Mouse (Mus musculus) midbrain, postnatal 0 days (tissue): Measurements from ENCODE around the gene Olfr725. TPM values are rescaled to one million over a fixed set of nuclear protein-coding genes. Genes with fewer than 3 reads are reported as not detected.

Source experiments
- ATAC-seq: fragments of 200-750 bp; cut with Nextera tagmentation; 2 replicates; pipeline ENCODE4 v1.8.0; 2017; ENCODE audit warnings: moderate number of reproducible peaks, mild to moderate bottlenecking, moderate TSS enrichment, moderate library complexity; ENCODE audit not compliant: low FRiP score
- DNase-seq: peaks from one replicate; pipeline ENCODE4 v3.0.0-alpha.2; 2015; ENCODE audit warnings: low spot score
- H3K27ac ChIP-seq: fragments of 300-500 bp; sonication (generic); 2 replicates; pipeline ENCODE4 v1.5.1; 2014; ENCODE audit warnings: low read depth, mild to moderate bottlenecking, low read length, mixed read lengths
- H3K27me3 ChIP-seq: fragments of 300-500 bp; sonication (generic); 2 replicates; pipeline ENCODE4 v1.6.1; 2014; ENCODE audit warnings: low read length, control low read depth, mixed read lengths; ENCODE audit not compliant: insufficient read depth
- H3K36me3 ChIP-seq: fragments of 300-500 bp; sonication (generic); 2 replicates; pipeline ENCODE4 v1.6.1; 2014; ENCODE audit warnings: low read length, control low read depth, mixed read lengths; ENCODE audit not compliant: insufficient read depth
- H3K4me1 ChIP-seq: fragments of 300-500 bp; sonication (generic); 2 replicates; pipeline ENCODE4 v1.6.1; 2014; ENCODE audit warnings: mild to moderate bottlenecking, control low read depth, antibody characterized with exemption, low read length, mixed read lengths; ENCODE audit not compliant: insufficient read depth
- H3K4me2 ChIP-seq: fragments of 300-500 bp; sonication (generic); 2 replicates; pipeline ENCODE4 v1.6.1; 2014; ENCODE audit warnings: low read depth, mild to moderate bottlenecking, low read length, mixed read lengths; ENCODE audit not compliant: poor library complexity, severe bottlenecking
- H3K4me3 ChIP-seq: fragments of 300-500 bp; sonication (generic); 2 replicates; pipeline ENCODE4 v1.5.1; 2014; ENCODE audit warnings: low read depth, mild to moderate bottlenecking, low read length, moderate library complexity
- H3K9ac ChIP-seq: fragments of 300-500 bp; sonication (generic); replicated peaks from 2 replicates; pipeline ENCODE4 v1.6.1; 2014; ENCODE audit warnings: mild to moderate bottlenecking, low read length, moderate library complexity, mixed read lengths; ENCODE audit not compliant: poor library complexity, severe bottlenecking
- H3K9me3 ChIP-seq: fragments of 300-500 bp; sonication (generic); 2 replicates; pipeline ENCODE4 v1.6.1; 2016; ENCODE audit warnings: low read length, control low read depth
- CTCF ChIP-seq: IDR thresholded peaks from 2 replicates; pipeline ENCODE4 v1.5.1; 2016; ENCODE audit warnings: antibody characterized with exemption, mild to moderate bottlenecking
- WGBS: fragments of 180-500 bp; shearing (Covaris S2); extraction: QIAGEN DNeasy Blood & Tissue Kit; methylation state at CpG from one replicate; pipeline ENCODE4 v1.1.7; 2014; 5-methylcytosine and 5-hydroxymethylcytosine counted together
- polyA plus RNA-seq: library from polyadenylated mRNA; unstranded; fragments of >200 nt; fragmentation: Nextera tagmentation; extraction: Ambion mirVana; gene quantifications from 2 replicates; pipeline ENCODE4 v1.2.1, GENCODE M21; 2015
- total RNA-seq: library from RNA; depleted of rRNA; stranded (reverse); fragments of >200 nt; gene quantifications from 2 replicates; pipeline ENCODE4 v1.2.3, GENCODE M21; 2014; rRNA removed

The Olfr725 gene
- not detected in 2 replicates for total RNA-seq
- polyA plus RNA-seq = not detected in 2 replicates

- H3K9me3 ChIP-seq = no peaks in the 10 kb centered on the region
- DNase-seq (no peak), ATAC-seq (no peak)
- H3K4me1 ChIP-seq = no peaks in the 10 kb centered on the region
- H3K27me3 ChIP-seq = no peaks in the 10 kb centered on the region
- H3K4me2 ChIP-seq = no peak within 1 kb of the TSS
- no peak within 1 kb of the TSS for H3K27ac ChIP-seq
- no peak within 1 kb of the TSS for H3K9ac ChIP-seq
- no peak for TF ChIP-seq CTCF
- no peaks in the 10 kb centered on the region for H3K36me3 ChIP-seq
- H3K4me3 ChIP-seq = no peak within 1 kb of the TSS
Measured at GRCm38 (mm10) chr14:50040275-50040674, at the start of gene Olfr725. Gene Olfr725, minus strand, starts transcription at chr14:50040375.

GRCm38 (mm10) chr14:50062733-50063104 is 22.5 kb upstream of the Olfr725 start:
- peak overlapping the region; percentile 88 for H3K4me2 ChIP-seq
- no peak for TF ChIP-seq CTCF
- no peaks in the 10 kb centered on the region for H3K4me1 ChIP-seq
- H3K36me3 ChIP-seq = no peaks in the 10 kb centered on the region
- H3K9ac ChIP-seq = no peak overlapping the region; the same call in 1 of the 2 replicates
- 0 out of 2 replicates have a peak, but pooled peaks cover 3% of the 10 kb centered on the region for H3K27me3 ChIP-seq
- H3K9me3 ChIP-seq = no peaks in the 10 kb centered on the region
- H3K4me3 ChIP-seq = peak overlapping the region; percentile 83
- WGBS = 0% methylated on average over 4 of the region's 4 CpGs
- DNase-seq = no peak
- ATAC-seq = peak; percentile 38; the same call in 1 of the 2 replicates
- no peak overlapping the region; the same call in 1 of the 2 replicates for H3K27ac ChIP-seq

- no peaks in the 10 kb centered on the region for H3K36me3 ChIP-seq
- H3K27ac ChIP-seq = peak overlapping the region; percentile 63
- no peaks in the 10 kb centered on the region for H3K4me1 ChIP-seq
- H3K9me3 ChIP-seq = no peaks in the 10 kb centered on the region
- H3K4me3 ChIP-seq = peak overlapping the region; percentile 83
- WGBS = 2% methylated on average over 49 of the region's 52 CpGs
- DNase-seq (peak; percentile 84), ATAC-seq (peak; percentile 95)
- H3K4me2 ChIP-seq = peak overlapping the region; percentile 88
- H3K9ac ChIP-seq = peak overlapping the region; percentile 64
- peak; percentile 80 for TF ChIP-seq CTCF
- 0 out of 2 replicates have a peak, but pooled peaks cover 3% of the 10 kb centered on the region for H3K27me3 ChIP-seq
Measured at GRCm38 (mm10) chr14:50061955-50062732, 22.0 kb upstream of the Olfr725 start.

DNA sequence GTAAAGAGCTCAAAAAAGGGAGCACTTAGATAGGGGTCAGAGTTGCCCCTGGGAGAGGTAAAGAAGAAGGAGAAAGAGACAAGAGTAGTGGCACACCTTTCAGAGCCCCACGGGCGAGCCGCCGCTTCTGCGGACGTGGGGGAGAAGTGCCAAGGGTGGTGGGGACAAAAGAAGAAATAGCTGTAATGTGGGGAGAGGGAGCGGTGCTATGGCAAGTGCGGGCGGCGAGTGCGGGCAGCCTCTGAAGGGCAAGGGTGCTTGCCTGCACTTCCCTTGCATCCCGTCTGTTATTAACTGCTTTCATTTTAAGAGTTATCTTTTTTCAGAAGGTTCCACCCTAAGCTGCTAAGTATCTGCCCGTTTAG is 21.4 kb upstream of the Olfr725 start:
- Histone ChIP-seq H3K4me1 (no peaks in the 10 kb centered on the region), H3K4me3 (peak overlapping the region; percentile 83), H3K4me2 (peak overlapping the region; percentile 88), H3K9ac (peak overlapping the region; percentile 64; the same call in 1 of the 2 replicates), H3K27ac (no peak overlapping the region), H3K27me3 (0 out of 2 replicates have a peak, but pooled peaks cover 3% of the 10 kb centered on the region), H3K9me3 (no peaks in the 10 kb centered on the region), H3K36me3 (no peaks in the 10 kb centered on the region)
- TF ChIP-seq CTCF = no peak
- DNase-seq (no peak), ATAC-seq (peak; percentile 28; the same call in 1 of the 2 replicates)
- 0% methylated on average over 13 of the region's 13 CpGs for WGBS

DNA sequence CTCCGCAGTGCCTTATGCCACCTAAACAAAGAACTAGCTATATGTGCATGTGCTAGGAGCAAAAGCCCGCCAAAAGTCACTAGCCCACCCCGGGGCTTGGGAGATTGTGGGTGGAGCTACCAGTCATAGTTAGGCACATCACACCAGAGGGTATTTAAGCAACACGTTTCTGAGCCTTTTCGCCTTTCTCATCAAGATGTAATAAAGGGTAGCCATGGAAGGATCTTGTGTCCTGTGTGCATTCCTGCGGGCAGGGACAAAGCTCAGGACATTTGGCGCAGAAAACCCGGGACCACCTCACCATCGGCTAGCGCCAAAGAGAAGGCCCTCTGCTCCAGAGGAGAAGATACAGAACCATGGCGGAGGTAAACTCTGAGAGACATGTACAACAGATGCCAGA is 21.0 kb upstream of the Olfr725 start:
- Histone ChIP-seq H3K4me1 (no peaks in the 10 kb centered on the region), H3K4me2 (peak overlapping the region; percentile 88), H3K27ac (no peak overlapping the region), H3K9me3 (no peaks in the 10 kb centered on the region), H3K27me3 (0 out of 2 replicates have a peak, but pooled peaks cover 3% of the 10 kb centered on the region), H3K36me3 (no peaks in the 10 kb centered on the region), H3K4me3 (peak overlapping the region; percentile 83), H3K9ac (no peak overlapping the region)
- ATAC-seq = peak; percentile 18; the same call in 1 of the 2 replicates
- 15% methylated on average over 11 of the region's 11 CpGs for WGBS
- no peak for TF ChIP-seq CTCF
- DNase-seq = peak; percentile 15

GRCm38 (mm10) chr14:50032041-50032440 is 8.1 kb downstream of the Olfr725 start:
- ATAC-seq = no peak
- Histone ChIP-seq H3K4me1 (no peaks in the 10 kb centered on the region), H3K27ac (no peak overlapping the region), H3K9ac (no peak overlapping the region), H3K27me3 (no peaks in the 10 kb centered on the region), H3K4me2 (no peak overlapping the region), H3K36me3 (no peaks in the 10 kb centered on the region), H3K9me3 (0 out of 2 replicates have a peak, but pooled peaks cover 4% of the 10 kb centered on the region), H3K4me3 (no peak overlapping the region)
- TF ChIP-seq CTCF = no peak
- 84% methylated on average over 2 of the region's 2 CpGs for WGBS
- DNase-seq = no peak
